Mouse (Mus musculus): ENCODE data around the gene Lrrc31. TPM values are rescaled to one million over a fixed set of nuclear protein-coding genes. Genes with fewer than 3 reads are reported as not detected.

Lrrc31 gene
- polyA plus RNA-seq, 1 experiment from 2014 or later, result not detected

DNA sequence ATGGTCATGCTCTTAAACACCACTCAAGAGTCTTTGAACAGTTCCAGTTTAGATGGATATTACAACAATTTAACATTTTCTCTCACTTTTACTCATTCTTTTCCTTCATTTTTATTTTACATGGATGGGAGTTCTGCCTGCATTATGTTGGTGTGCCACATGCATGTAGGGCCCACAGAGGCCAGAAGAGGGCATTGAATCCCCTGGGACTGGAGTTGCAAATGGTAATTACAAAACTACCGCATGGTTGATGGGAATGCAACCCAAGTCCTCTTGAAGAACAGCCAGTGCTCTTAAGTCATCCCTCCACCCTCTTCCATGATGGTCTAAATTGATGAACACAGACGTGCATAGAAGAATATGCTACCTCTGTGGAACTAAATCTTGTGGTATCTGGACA, 22.8 kb upstream of the Lrrc31 start:
- Histone ChIP-seq H3K27ac (no peak overlapping the region), H3K27me3 (no peaks in the 10 kb centered on the region), H3K4me1 (no peaks in the 10 kb centered on the region), H3K4me2 (replicated peaks) (no peak overlapping the region), H3K4me3 (no peak overlapping the region), H3K36me3 (no peaks in the 10 kb centered on the region), H3K9me3 (replicated peaks) (no peaks in the 10 kb centered on the region), H3K9ac (no peak overlapping the region)
- 82% methylated on average over 2 of the region's 2 CpGs for WGBS
- no peak for ATAC-seq (ENCODE audit: low FRiP score)

- no peak overlapping the region for H3K4me3 ChIP-seq
- 84% methylated on average over 4 of the region's 4 CpGs for WGBS
- H3K36me3 ChIP-seq, result no peaks in the 10 kb centered on the region
- no peaks in the 10 kb centered on the region for H3K4me1 ChIP-seq
- ATAC-seq (ENCODE audit: low FRiP score), result no peak
- H3K9ac ChIP-seq, result no peak overlapping the region
- no peaks in the 10 kb centered on the region for H3K27me3 ChIP-seq
- no peak overlapping the region for H3K27ac ChIP-seq
- no peaks in the 10 kb centered on the region for H3K9me3 ChIP-seq (replicated peaks)
- H3K4me2 ChIP-seq (replicated peaks), result no peak overlapping the region
These were observed 22.4 kb upstream of the Lrrc31 start for GRCm38 (mm10) chr3:30722036-30722435.

DNA sequence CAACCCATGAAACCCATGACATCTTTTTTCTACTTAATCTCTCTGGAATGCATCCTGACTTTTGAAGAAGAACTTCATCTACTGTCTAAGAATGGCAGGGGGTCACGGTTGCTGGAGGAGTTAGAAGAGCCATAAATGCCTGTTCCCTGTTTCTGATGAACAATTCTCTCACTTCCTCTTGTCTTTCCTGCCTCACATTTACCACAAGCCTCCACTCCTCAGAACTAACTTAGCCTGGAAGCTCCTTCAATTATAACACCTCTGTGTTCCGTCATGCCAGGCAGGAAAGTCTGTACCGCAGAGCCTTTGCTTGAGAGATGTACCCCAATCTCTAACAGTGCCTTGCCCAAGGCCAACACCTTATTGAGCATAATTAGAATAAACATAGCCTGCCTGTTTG, 19.0 kb upstream of the Lrrc31 start:
- ATAC-seq (ENCODE audit: low FRiP score), result no peak
- WGBS, result 90% methylated on average over 3 of the region's 3 CpGs
- Histone ChIP-seq H3K27ac (no peak overlapping the region), H3K9ac (no peak overlapping the region), H3K9me3 (replicated peaks) (no peaks in the 10 kb centered on the region), H3K36me3 (no peaks in the 10 kb centered on the region), H3K4me3 (no peak overlapping the region), H3K4me2 (replicated peaks) (no peak overlapping the region), H3K27me3 (no peaks in the 10 kb centered on the region), H3K4me1 (no peaks in the 10 kb centered on the region)

DNA sequence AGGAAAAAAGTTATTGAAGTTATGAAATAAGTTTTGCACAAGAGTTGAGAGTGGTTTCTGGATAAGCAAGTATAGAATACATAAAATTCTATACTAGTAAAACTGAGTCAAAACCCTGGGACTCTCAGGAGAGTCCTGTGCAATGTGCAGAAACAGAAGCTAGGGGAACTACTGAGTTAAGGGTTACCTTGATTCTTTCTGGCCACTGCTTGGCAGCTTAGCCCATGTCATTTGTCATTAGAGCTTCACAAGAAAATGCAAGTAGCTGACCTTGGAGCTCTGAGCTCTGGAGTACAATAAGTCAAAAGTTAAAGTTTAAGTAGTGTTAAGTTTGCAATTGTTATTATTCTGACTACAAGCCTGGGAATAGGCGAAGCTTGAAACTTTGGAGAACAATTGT, 13.7 kb upstream of the Lrrc31 start:
- Histone ChIP-seq H3K9ac (no peak overlapping the region), H3K27me3 (no peaks in the 10 kb centered on the region), H3K4me1 (no peaks in the 10 kb centered on the region), H3K27ac (no peak overlapping the region), H3K36me3 (no peaks in the 10 kb centered on the region), H3K9me3 (replicated peaks) (no peaks in the 10 kb centered on the region), H3K4me2 (replicated peaks) (no peak overlapping the region), H3K4me3 (no peak overlapping the region)
- ATAC-seq (ENCODE audit: low FRiP score), result no peak
- WGBS, result 95% methylated on average over 1 of the region's 1 CpGs

GRCm38 (mm10) chr3:30710191-30710590, 10.5 kb upstream of the Lrrc31 start:
- ATAC-seq (ENCODE audit: low FRiP score), result no peak
- H3K36me3 ChIP-seq, result no peaks in the 10 kb centered on the region
- H3K27me3 ChIP-seq, result no peaks in the 10 kb centered on the region
- no peak overlapping the region for H3K27ac ChIP-seq
- H3K4me1 ChIP-seq, result no peaks in the 10 kb centered on the region
- H3K9ac ChIP-seq, result no peak overlapping the region
- H3K9me3 ChIP-seq (replicated peaks), result no peaks in the 10 kb centered on the region
- H3K4me3 ChIP-seq, result no peak overlapping the region
- no peak overlapping the region for H3K4me2 ChIP-seq (replicated peaks)
- 88% methylated on average over 6 of the region's 6 CpGs for WGBS

- Histone ChIP-seq H3K27me3 (no peaks in the 10 kb centered on the region), H3K4me3 (no peak overlapping the region), H3K4me2 (replicated peaks) (no peak overlapping the region), H3K27ac (no peak overlapping the region), H3K9ac (no peak overlapping the region), H3K4me1 (no peaks in the 10 kb centered on the region), H3K9me3 (replicated peaks) (no peaks in the 10 kb centered on the region), H3K36me3 (no peaks in the 10 kb centered on the region)
- ATAC-seq (ENCODE audit: low FRiP score), result no peak
- WGBS, result 85% methylated on average over 4 of the region's 4 CpGs
These were observed 7.1 kb upstream of the Lrrc31 start for GRCm38 (mm10) chr3:30706614-30707276.

- Histone ChIP-seq H3K4me2 (replicated peaks) (no peak overlapping the region), H3K9me3 (replicated peaks) (no peaks in the 10 kb centered on the region), H3K36me3 (no peaks in the 10 kb centered on the region), H3K9ac (no peak overlapping the region), H3K27me3 (no peaks in the 10 kb centered on the region), H3K4me3 (no peak overlapping the region), H3K27ac (no peak overlapping the region), H3K4me1 (no peaks in the 10 kb centered on the region)
- no peak for ATAC-seq (ENCODE audit: low FRiP score)
- 88% methylated on average over 3 of the region's 3 CpGs for whole genome bisulfite sequencing
These were observed 6.3 kb upstream of the Lrrc31 start for GRCm38 (mm10) chr3:30705977-30706376.

GRCm38 (mm10) chr3:30697891-30698290, 1.8 kb downstream of the Lrrc31 start:
- H3K27ac ChIP-seq, result no peak overlapping the region
- H3K4me3 ChIP-seq, result no peak overlapping the region
- no peaks in the 10 kb centered on the region for H3K36me3 ChIP-seq
- H3K4me2 ChIP-seq (replicated peaks), result no peak overlapping the region
- no peaks in the 10 kb centered on the region for H3K4me1 ChIP-seq
- no peak overlapping the region for H3K9ac ChIP-seq
- ATAC-seq (ENCODE audit: low FRiP score), result no peak
- 66% methylated on average over 4 of the region's 4 CpGs for WGBS
- no peaks in the 10 kb centered on the region for H3K9me3 ChIP-seq (replicated peaks)
- no peaks in the 10 kb centered on the region for H3K27me3 ChIP-seq

- no peak for ATAC-seq (ENCODE audit: low FRiP score)
- 20% methylated on average over 2 of the region's 2 CpGs for WGBS
These were observed 3.3 kb downstream of the Lrrc31 start for GRCm38 (mm10) chr3:30696346-30696745.

GRCm38 (mm10) chr3:30695661-30696060, 4.0 kb downstream of the Lrrc31 start:
- Histone ChIP-seq H3K4me3 (no peak overlapping the region), H3K27me3 (no peaks in the 10 kb centered on the region), H3K9ac (no peak overlapping the region), H3K27ac (no peak overlapping the region), H3K4me1 (no peaks in the 10 kb centered on the region), H3K4me2 (replicated peaks) (no peak overlapping the region), H3K9me3 (replicated peaks) (no peaks in the 10 kb centered on the region), H3K36me3 (no peaks in the 10 kb centered on the region)
- 91% methylated on average over 2 of the region's 2 CpGs for WGBS
- no peak for ATAC-seq (ENCODE audit: low FRiP score)

More at GRCm38 (mm10) chr3:30696346-30696745, 3.3 kb downstream of the Lrrc31 start:
- no peak overlapping the region for H3K9ac ChIP-seq
- H3K4me3 ChIP-seq, result no peak overlapping the region
- no peaks in the 10 kb centered on the region for H3K27me3 ChIP-seq
- no peaks in the 10 kb centered on the region for H3K4me1 ChIP-seq
- H3K4me2 ChIP-seq (replicated peaks), result no peak overlapping the region
- no peak overlapping the region for H3K27ac ChIP-seq
- no peaks in the 10 kb centered on the region for H3K36me3 ChIP-seq
- no peaks in the 10 kb centered on the region for H3K9me3 ChIP-seq (replicated peaks)

DNA sequence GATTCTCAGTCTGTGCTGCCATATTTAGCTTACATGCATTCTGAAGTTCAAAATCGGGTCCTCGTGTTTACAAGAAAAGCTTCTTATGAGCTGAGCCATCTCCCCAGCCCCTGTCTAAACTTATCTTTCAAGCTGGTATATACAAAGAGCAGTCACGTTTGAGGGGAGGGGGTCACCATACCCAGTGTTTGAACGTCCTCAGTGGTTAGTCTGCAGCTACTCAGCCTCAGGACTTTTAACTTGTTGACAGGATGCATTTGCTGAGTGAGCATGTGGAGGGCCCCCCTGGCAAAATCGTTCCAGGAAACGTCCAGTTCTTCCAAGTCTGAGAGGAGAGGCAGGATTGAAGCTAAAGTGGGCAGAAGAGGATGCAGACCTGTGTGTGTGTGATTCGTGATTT, 8.7 kb downstream of the Lrrc31 start:
- 75% methylated on average over 7 of the region's 7 CpGs for WGBS
- no peaks in the 10 kb centered on the region for H3K27me3 ChIP-seq
- no peak overlapping the region for H3K27ac ChIP-seq
- ATAC-seq (ENCODE audit: low FRiP score), result no peak
- no peak overlapping the region for H3K4me3 ChIP-seq
- no peak overlapping the region for H3K9ac ChIP-seq
- no peak overlapping the region for H3K4me2 ChIP-seq (replicated peaks)
- no peaks in the 10 kb centered on the region for H3K36me3 ChIP-seq
- H3K4me1 ChIP-seq, result no peaks in the 10 kb centered on the region
- no peaks in the 10 kb centered on the region for H3K9me3 ChIP-seq (replicated peaks)

GRCm38 (mm10) chr3:30687216-30687615, 12.4 kb downstream of the Lrrc31 start:
- Histone ChIP-seq H3K9ac (no peak overlapping the region), H3K4me1 (no peaks in the 10 kb centered on the region), H3K27ac (no peak overlapping the region), H3K4me3 (no peak overlapping the region), H3K27me3 (no peaks in the 10 kb centered on the region), H3K36me3 (no peaks in the 10 kb centered on the region), H3K9me3 (replicated peaks) (no peaks in the 10 kb centered on the region), H3K4me2 (replicated peaks) (no peak overlapping the region)
- ATAC-seq (ENCODE audit: low FRiP score), result no peak
- WGBS, result 82% methylated on average over 3 of the region's 3 CpGs

- no peaks in the 10 kb centered on the region for H3K36me3 ChIP-seq
- no peaks in the 10 kb centered on the region for H3K4me1 ChIP-seq
- no peak overlapping the region for H3K27ac ChIP-seq
- no peaks in the 10 kb centered on the region for H3K27me3 ChIP-seq
- no peaks in the 10 kb centered on the region for H3K9me3 ChIP-seq (replicated peaks)
- ATAC-seq (ENCODE audit: low FRiP score), result no peak
- no peak overlapping the region for H3K9ac ChIP-seq
- H3K4me3 ChIP-seq, result no peak overlapping the region
- 92% methylated on average over 6 of the region's 6 CpGs for WGBS
- no peak overlapping the region for H3K4me2 ChIP-seq (replicated peaks)
These were observed 16.5 kb downstream of the Lrrc31 start for GRCm38 (mm10) chr3:30683190-30683589.
